Mouse (Mus musculus) kidney, postnatal 0 days (tissue): ENCODE data around the gene Phf23. TPM values are rescaled to one million over a fixed set of nuclear protein-coding genes. Genes with fewer than 3 reads are reported as not detected.

Source experiments
- ATAC-seq: fragments of 200-750 bp; cut with Nextera tagmentation; replicated peaks from 2 replicates; pipeline ENCODE4 v1.8.0; 2017; ENCODE audit warnings: low read depth, moderate number of reproducible peaks, moderate TSS enrichment, moderate library complexity; ENCODE audit not compliant: low FRiP score
- DNase-seq: peaks from one replicate; pipeline ENCODE4 v3.0.0-alpha.2; 2016; ENCODE audit warnings: low spot score
- H3K27ac ChIP-seq: fragments of 300-500 bp; sonication (generic); 2 replicates; pipeline ENCODE4 v1.5.1; 2014; ENCODE audit warnings: mild to moderate bottlenecking
- H3K27me3 ChIP-seq: fragments of 300-500 bp; sonication (generic); 2 replicates; pipeline ENCODE4 v1.6.1; 2014; ENCODE audit warnings: low read length, mixed read lengths; ENCODE audit not compliant: insufficient read depth
- H3K36me3 ChIP-seq: fragments of 300-500 bp; sonication (generic); 2 replicates; pipeline ENCODE4 v1.6.1; 2014; ENCODE audit warnings: low read length, mixed read lengths; ENCODE audit not compliant: insufficient read depth
- H3K4me1 ChIP-seq: fragments of 300-500 bp; sonication (generic); replicated peaks from 2 replicates; pipeline ENCODE4 v1.6.1; 2014; ENCODE audit warnings: antibody characterized with exemption, low read length, mixed read lengths; ENCODE audit not compliant: insufficient read depth
- H3K4me2 ChIP-seq: fragments of 300-500 bp; sonication (generic); 2 replicates; pipeline ENCODE4 v1.6.1; 2014; ENCODE audit warnings: mild to moderate bottlenecking, low read length, moderate library complexity, mixed read lengths
- H3K4me3 ChIP-seq: fragments of 300-500 bp; sonication (generic); replicated peaks from 2 replicates; pipeline ENCODE4 v1.5.1; 2014; ENCODE audit warnings: low read depth, low read length
- H3K9ac ChIP-seq: fragments of 300-500 bp; sonication (generic); 2 replicates; pipeline ENCODE4 v1.6.1; 2014; ENCODE audit warnings: low read depth, low read length
- H3K9me3 ChIP-seq: fragments of 300-500 bp; sonication (generic); replicated peaks from 2 replicates; pipeline ENCODE4 v1.6.1; 2016; ENCODE audit warnings: low read length, inconsistent platforms, mixed read lengths
- CTCF ChIP-seq: IDR thresholded peaks from 2 replicates; pipeline ENCODE4 v1.5.1; 2016; ENCODE audit warnings: antibody characterized with exemption, low read depth, mild to moderate bottlenecking, moderate library complexity
- WGBS: fragments of 180-500 bp; shearing (Covaris S2); extraction: QIAGEN DNeasy Blood & Tissue Kit; methylation state at CpG from one replicate; pipeline ENCODE4 v1.1.7; 2014; 5-methylcytosine and 5-hydroxymethylcytosine counted together
- polyA plus RNA-seq: library from polyadenylated mRNA; unstranded; fragments of >200 nt; fragmentation: Nextera tagmentation; extraction: Ambion mirVana; gene quantifications from 2 replicates; pipeline ENCODE4 v1.2.1, GENCODE M21; 2015

Gene Phf23
- polyA plus RNA-seq, 1 experiment from 2014 or later, result 61.9 TPM

DNA sequence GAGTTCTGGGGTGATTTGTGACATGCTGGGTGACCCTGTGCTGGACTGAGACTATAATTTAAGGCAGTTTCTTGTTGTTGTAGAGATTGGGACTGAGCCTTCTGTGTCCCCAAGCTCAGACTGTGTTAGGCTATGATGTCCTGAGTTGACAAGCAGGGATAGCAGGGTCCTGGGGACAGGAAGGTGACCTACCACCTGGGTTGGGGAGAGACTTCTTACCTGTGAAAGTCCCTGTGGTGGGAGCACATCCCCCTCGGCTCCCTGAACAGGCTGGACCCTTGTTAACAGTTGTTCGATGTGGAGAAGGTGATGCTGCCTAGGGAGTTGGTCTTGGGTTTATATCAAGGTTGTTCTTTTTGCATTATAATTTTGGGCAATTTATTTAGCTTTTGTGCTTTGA is 6.9 kb downstream of the Phf23 start:
- no peak for ATAC-seq
- no peaks in the 10 kb centered on the region for H3K27me3 ChIP-seq
- H3K36me3 ChIP-seq, result peaks cover 38% of the 10 kb centered on the region
- 84% methylated on average over 2 of the region's 2 CpGs for WGBS
- peak overlapping the region; percentile 70; the same call in 1 of the 2 replicates for H3K4me3 ChIP-seq
- H3K9me3 ChIP-seq, result no peaks in the 10 kb centered on the region
- H3K4me1 ChIP-seq, result peaks cover 20% of the 10 kb centered on the region; the same call in 1 of the 2 replicates
- no peak for DNase-seq
- H3K4me2 ChIP-seq, result peak overlapping the region; percentile 78
- no peak for TF ChIP-seq CTCF
- no peak overlapping the region for H3K9ac ChIP-seq
- H3K27ac ChIP-seq, result no peak overlapping the region

DNA sequence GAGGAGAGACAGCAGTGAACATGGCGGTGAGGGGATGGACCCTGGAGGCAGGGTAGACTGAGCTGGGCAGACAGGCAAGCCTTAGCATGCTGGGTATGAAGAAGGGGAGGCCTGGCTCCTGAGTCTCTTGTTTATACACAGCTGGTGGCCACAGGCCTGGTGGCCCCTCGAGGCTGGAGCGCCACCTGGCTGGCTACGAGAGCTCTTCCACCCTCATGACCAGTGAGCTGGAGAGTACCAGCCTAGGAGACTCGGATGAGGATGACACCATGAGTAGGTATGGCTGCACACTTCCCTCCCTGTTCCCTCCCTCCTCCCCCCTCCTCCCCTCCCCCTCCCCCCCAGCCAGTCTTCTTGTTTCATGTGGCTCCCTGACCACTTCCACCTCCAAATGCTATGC is 9.9 kb downstream of the Phf23 start:
- WGBS, result 59% methylated on average over 5 of the region's 5 CpGs
- Histone ChIP-seq H3K27me3 (no peaks in the 10 kb centered on the region), H3K4me2 (no peak overlapping the region), H3K27ac (no peak overlapping the region), H3K36me3 (peaks cover 51% of the 10 kb centered on the region), H3K9me3 (no peaks in the 10 kb centered on the region), H3K4me3 (no peak overlapping the region), H3K4me1 (peaks cover 20% of the 10 kb centered on the region; the same call in 1 of the 2 replicates), H3K9ac (no peak overlapping the region)
- peak; percentile 62 for TF ChIP-seq CTCF
- DNase-seq (no peak), ATAC-seq (0 out of 2 replicates have a peak, but pooled peaks have one; percentile 27)

DNA sequence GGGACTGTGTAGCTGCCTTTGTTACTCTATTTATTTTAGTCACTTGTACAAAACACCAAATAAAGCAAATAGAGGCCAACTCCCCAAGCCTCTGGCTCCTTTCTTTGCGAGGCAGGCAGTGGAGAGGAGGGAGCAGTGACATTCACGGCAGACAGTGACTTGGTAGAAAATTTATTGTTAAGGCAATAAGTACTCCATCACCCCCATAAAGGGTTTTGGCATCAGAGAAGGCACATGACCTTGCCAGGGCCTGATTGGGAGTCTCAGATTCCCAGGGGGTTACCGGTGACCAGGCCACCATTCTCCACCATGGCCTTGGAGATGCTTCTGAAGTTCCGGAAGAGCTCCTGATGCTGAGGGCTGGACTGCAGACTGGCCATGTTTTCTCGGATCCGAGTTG is 14.5 kb downstream of the Phf23 start:
- Histone ChIP-seq H3K4me3 (no peak overlapping the region), H3K36me3 (peaks cover 75% of the 10 kb centered on the region), H3K4me2 (no peak overlapping the region), H3K27me3 (no peaks in the 10 kb centered on the region), H3K27ac (no peak overlapping the region), H3K9me3 (no peaks in the 10 kb centered on the region), H3K9ac (no peak overlapping the region), H3K4me1 (peaks cover 5% of the 10 kb centered on the region; the same call in 1 of the 2 replicates)
- ATAC-seq, result no peak
- no peak for TF ChIP-seq CTCF
- no peak for DNase-seq
- WGBS, result 76% methylated on average over 6 of the region's 6 CpGs

DNA sequence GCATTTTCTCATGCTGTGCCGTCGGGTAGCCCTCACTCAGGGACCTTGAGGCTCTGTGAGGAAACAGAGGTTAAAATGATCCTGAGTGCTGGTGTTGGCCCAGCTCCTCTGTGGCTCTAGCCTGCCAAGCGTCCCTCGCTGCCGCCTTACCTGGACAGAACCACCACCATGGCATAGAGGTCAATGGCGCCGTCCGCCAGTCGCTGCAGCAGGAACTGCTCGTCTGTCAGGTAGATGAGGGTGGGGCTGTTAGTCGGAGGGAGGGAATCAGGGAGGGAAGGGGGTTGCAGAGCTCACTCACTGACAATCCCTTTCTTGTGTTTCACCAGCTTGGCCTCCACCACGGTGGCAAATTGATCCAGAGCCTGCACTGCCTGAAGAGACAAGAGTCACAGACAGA is 15.0 kb downstream of the Phf23 start:
- DNase-seq, result no peak
- no peak for ATAC-seq
- Histone ChIP-seq H3K36me3 (peaks cover 71% of the 10 kb centered on the region), H3K27ac (no peak overlapping the region), H3K27me3 (no peaks in the 10 kb centered on the region), H3K4me3 (no peak overlapping the region), H3K9ac (no peak overlapping the region), H3K4me1 (peaks cover 8% of the 10 kb centered on the region; the same call in 1 of the 2 replicates), H3K4me2 (no peak overlapping the region), H3K9me3 (no peaks in the 10 kb centered on the region)
- no peak for TF ChIP-seq CTCF
- 83% methylated on average over 12 of the region's 12 CpGs for WGBS

DNA sequence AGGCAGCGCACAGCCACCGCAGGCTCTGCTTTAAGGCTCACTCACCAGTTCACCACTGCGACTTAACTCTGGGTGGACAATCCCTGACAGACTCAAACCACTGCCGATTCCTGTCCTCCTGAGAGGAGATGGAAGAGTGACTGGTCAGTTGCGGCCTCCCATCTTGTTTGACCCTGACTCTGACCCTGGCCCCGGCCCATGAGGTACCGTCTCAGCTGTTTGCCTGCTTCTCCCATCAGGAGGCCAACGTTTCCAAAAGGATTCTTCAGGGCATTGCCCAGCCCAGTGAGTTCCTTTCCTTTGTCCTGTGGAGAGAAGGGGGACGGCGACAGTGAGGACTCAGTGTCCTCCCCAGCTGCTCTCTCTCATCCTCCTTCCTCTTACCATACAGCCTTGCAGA is 15.4 kb downstream of the Phf23 start:
- H3K36me3 ChIP-seq, result peaks cover 68% of the 10 kb centered on the region
- WGBS, result 88% methylated on average over 10 of the region's 10 CpGs
- no peak for ATAC-seq
- no peak overlapping the region for H3K27ac ChIP-seq
- TF ChIP-seq CTCF, result no peak
- no peak overlapping the region for H3K4me2 ChIP-seq
- peaks cover 8% of the 10 kb centered on the region; the same call in 1 of the 2 replicates for H3K4me1 ChIP-seq
- H3K27me3 ChIP-seq, result no peaks in the 10 kb centered on the region
- no peak for DNase-seq
- H3K9me3 ChIP-seq, result no peaks in the 10 kb centered on the region
- no peak overlapping the region for H3K9ac ChIP-seq
- no peak overlapping the region for H3K4me3 ChIP-seq

DNA sequence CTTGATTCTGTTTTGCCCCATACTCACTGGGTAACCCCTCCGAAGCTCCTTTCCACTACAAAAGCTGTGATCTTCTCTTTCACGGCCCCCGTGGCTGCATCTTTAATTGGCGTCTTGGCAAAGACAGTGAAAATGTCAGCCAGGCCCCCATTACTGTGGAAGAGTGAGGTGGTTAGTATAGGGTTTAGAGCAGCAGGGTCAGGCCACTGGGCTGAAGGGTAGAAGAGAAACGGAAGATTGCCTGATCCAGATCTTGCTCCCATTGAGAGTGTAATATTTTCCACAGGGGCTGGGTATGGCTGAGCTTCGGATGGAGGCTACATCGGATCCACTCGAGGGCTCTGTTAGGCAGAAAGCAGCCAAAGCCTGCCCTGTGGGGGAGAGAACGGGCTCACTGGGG is 17.4 kb downstream of the Phf23 start:
- TF ChIP-seq CTCF, result no peak
- Histone ChIP-seq H3K9ac (no peak overlapping the region), H3K4me1 (peaks cover 16% of the 10 kb centered on the region), H3K27ac (no peak overlapping the region), H3K9me3 (no peaks in the 10 kb centered on the region), H3K36me3 (peaks cover 50% of the 10 kb centered on the region), H3K27me3 (no peaks in the 10 kb centered on the region), H3K4me3 (no peak overlapping the region), H3K4me2 (no peak overlapping the region)
- 87% methylated on average over 9 of the region's 9 CpGs for WGBS
- ATAC-seq (no peak), DNase-seq (no peak)

DNA sequence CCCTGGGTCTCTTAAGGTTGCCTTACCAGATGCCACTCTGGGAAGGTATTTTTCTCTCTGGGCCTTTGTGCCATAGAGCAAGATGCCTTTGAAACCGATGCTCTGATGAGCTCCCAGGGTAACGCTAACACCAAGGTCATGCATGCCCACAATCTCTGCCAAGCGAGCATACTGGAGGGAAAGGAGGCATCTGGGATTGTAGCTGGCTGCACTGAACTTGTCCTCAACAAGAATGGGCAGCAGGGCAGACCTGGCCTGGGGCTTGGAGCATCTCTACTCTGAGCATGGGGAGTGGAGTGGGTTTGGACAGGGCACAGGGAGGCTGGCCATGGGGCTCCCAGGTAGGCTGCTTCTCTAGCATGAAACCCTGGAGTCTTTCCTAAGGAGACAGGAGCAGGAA is 17.8 kb downstream of the Phf23 start:
- Histone ChIP-seq H3K36me3 (peaks cover 46% of the 10 kb centered on the region), H3K9ac (no peak overlapping the region), H3K9me3 (no peaks in the 10 kb centered on the region), H3K4me2 (no peak overlapping the region), H3K4me3 (no peak overlapping the region), H3K27me3 (no peaks in the 10 kb centered on the region), H3K4me1 (peaks cover 16% of the 10 kb centered on the region), H3K27ac (no peak overlapping the region)
- WGBS, result 85% methylated on average over 3 of the region's 3 CpGs
- no peak for DNase-seq
- TF ChIP-seq CTCF, result no peak
- ATAC-seq, result no peak
